Mouse (Mus musculus): Measurements from ENCODE around the gene Gm42878. TPM values are rescaled to one million over a fixed set of nuclear protein-coding genes. Genes with fewer than 3 reads are reported as not detected.

The Gm42878 gene
- polyA plus RNA-seq (2011; ENCODE audit: insufficient read depth, insufficient read length, low read depth, missing spikeins) = not detected in 2 replicates

DNA sequence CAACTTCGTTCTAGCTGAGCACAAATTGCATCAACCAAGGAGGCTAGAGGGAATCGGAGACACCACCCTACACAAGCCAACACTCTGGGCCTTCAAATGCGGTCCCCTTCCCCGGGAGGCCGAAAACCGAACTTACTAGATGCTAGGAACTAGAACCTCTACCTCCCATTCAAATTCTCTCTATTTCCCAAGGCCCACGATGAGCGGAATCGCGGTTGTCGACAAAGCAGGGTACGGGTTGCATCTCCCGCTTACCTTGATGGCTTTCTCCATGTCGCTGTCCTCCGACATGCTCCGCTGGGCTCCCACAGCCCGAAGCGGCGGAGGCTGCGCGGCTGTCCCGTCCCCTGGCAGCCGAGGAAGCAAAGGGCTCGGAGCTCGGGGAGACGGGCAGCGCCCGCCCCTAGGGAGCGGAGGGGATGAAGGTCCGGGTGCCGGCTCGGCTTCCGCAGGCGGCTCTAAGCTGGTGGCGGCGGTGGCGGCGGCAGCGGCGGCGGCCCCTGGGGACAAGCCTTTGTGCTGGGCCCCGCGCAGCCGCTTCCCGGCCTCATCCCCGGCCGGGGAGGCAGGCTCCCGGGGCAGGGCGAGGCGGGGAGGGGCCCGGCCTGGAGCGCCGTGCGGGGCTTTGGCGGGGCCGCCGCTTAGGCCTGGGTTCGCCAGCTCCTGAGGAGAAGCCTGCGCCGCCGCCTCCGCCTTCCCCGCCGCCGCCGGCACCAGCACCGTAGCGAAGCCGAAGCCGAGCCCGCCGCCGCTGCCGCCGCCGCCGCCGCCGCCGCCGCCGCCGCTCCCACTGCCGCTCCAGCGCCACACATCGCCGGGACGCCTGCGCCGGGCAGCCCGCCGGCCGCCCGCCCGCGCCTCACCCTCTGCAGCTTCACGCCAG is at the start of gene Gm42878, which contains the start of gene Adam1a:
Gene Gm42878, minus strand, starts transcription at position 573 of the 883 bp plus-strand sequence.
Gene Adam1a, minus strand, starts transcription at position 573 of the 883 bp plus-strand sequence.
- H3K4me1 ChIP-seq (ENCODE audit: control insufficient read depth, insufficient read depth, low read length) = no peaks in the 10 kb centered on the region
- 0 out of 2 replicates have a peak within 1 kb of the TSS, but pooled peaks have one; percentile 5 for H3K27ac ChIP-seq (ENCODE audit: insufficient read depth, low read length)
- no peaks in the 10 kb centered on the region for H3K9me3 ChIP-seq (replicated peaks; ENCODE audit: control insufficient read depth, insufficient read depth, low read length, poor library complexity, severe bottlenecking)
- no peaks in the 10 kb centered on the region for H3K36me3 ChIP-seq (ENCODE audit: control insufficient read depth, insufficient read depth, low read length, poor library complexity, severe bottlenecking)
- H3K27me3 ChIP-seq (ENCODE audit: control insufficient read depth, insufficient read depth, low read length, poor library complexity, severe bottlenecking) = no peaks in the 10 kb centered on the region
- no peak for TF ChIP-seq CTCF (IDR thresholded peaks at IDR 0.05; ENCODE audit: low read depth, low read length)
- TF ChIP-seq EP300 (IDR thresholded peaks at IDR 0.05; ENCODE audit: insufficient read depth, low read depth, low read length) = no peak
- no peak for TF ChIP-seq POLR2A (IDR thresholded peaks at IDR 0.05; ENCODE audit: insufficient read depth, low read length)
- H3K9ac ChIP-seq (ENCODE audit: low read depth, poor library complexity, severe bottlenecking) = peak within 1 kb of the TSS; percentile 94
- H3K4me3 ChIP-seq (ENCODE audit: low read depth, low read length) = peak within 1 kb of the TSS; percentile 97

GRCm38 (mm10) chr5:121594714-121595313 is 49.5 kb upstream of the Gm42878 start:
- Histone ChIP-seq H3K9ac (ENCODE audit: low read depth, poor library complexity, severe bottlenecking) (no peak overlapping the region), H3K4me3 (ENCODE audit: low read depth, low read length) (no peak overlapping the region), H3K9me3 (replicated peaks; ENCODE audit: control insufficient read depth, insufficient read depth, low read length, poor library complexity, severe bottlenecking) (no peaks in the 10 kb centered on the region), H3K4me1 (ENCODE audit: control insufficient read depth, insufficient read depth, low read length) (peaks cover 4% of the 10 kb centered on the region), H3K27ac (ENCODE audit: insufficient read depth, low read length) (no peak overlapping the region), H3K36me3 (ENCODE audit: control insufficient read depth, insufficient read depth, low read length, poor library complexity, severe bottlenecking) (no peaks in the 10 kb centered on the region), H3K27me3 (ENCODE audit: control insufficient read depth, insufficient read depth, low read length, poor library complexity, severe bottlenecking) (no peaks in the 10 kb centered on the region)
- TF ChIP-seq EP300 (IDR thresholded peaks at IDR 0.05; ENCODE audit: insufficient read depth, low read depth, low read length) = no peak
- no peak for TF ChIP-seq CTCF (IDR thresholded peaks at IDR 0.05; ENCODE audit: low read depth, low read length)
- TF ChIP-seq POLR2A (IDR thresholded peaks at IDR 0.05; ENCODE audit: insufficient read depth, low read length) = no peak

DNA sequence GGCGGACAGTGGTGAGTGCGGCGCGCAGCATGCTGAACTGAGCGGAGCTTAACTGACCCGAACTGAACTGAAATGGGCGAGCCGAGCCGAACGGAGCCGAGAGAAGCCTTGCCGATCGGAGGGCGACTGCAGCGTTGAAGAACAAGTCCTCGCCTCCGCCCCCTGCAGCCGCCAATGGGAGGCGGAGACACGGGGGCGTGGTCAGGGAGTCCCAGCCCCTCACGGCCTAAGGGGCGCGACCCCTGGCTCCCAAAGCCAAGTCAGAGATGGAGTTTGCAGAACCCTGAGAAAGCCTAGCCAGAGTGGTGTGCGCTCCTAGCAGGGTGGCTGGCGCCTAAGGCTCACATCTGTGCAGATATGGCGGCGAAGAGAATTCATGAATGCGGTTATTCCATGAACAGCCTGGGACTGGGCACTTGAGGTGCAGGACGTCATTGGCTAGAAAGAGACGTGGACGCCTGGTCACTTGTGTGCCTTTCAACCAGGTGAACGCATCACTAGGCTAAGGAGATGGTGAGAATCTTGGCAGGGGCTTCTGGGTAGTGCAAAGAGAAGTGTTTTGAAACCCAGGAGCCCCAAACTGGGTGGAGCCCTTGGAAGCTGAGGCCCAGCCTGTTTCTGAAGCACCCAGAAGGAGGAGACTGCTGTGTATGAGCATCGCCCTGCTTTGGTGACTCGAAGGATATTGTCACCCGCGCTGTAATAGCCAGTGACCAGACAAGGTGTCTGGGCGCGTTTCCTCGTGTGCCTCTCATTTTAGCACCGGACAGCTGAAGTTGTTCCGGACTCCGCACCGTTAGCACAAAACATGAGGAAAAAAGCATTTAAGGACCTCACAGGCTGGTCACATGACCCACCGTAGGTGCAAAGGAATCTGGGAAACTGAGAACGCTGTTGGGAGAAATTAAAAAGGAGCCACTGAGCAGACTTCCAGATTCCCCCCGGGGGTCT is 48.4 kb upstream of the Gm42878 start, which contains the start of gene Aldh2:
Gene Aldh2, minus strand, starts transcription at position 374 of the 951 bp plus-strand sequence.
- peak within 1 kb of the TSS; percentile 53 for H3K9ac ChIP-seq (ENCODE audit: low read depth, poor library complexity, severe bottlenecking)

DNA sequence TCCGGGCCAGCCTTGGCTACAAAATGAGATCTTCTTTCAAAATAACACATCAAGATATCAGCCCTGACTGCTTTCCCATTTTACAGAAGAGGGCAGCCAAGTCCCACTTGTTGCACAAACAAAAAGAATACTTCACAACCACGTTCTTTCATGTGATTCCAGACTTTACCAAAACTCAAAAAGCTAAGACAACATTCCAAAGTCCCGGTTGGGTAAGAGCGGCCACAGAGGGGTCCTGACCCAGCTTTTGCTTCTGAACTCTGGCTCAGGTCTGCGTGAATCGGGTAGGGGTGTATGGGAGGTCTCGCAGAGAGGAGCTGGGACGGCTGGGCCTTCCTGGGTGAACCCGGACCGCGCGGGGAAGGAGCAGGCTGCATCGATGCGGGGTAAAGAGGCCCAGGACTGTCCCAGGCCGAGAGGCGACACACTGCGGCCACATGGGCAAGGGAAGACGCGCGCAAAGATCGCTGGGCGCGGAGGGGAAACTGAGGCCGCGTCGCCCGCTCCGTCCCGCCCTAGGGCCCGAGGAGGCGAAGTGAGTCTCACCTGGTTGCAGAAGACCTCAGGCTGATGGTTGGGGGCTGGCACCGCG is 47.6 kb upstream of the Gm42878 start:
- peaks cover 1% of the 10 kb centered on the region for H3K4me1 ChIP-seq (ENCODE audit: control insufficient read depth, insufficient read depth, low read length)
- peak overlapping the region; percentile 53 for H3K9ac ChIP-seq (ENCODE audit: low read depth, poor library complexity, severe bottlenecking)
- H3K27me3 ChIP-seq (ENCODE audit: control insufficient read depth, insufficient read depth, low read length, poor library complexity, severe bottlenecking) = no peaks in the 10 kb centered on the region
- H3K4me3 ChIP-seq (ENCODE audit: low read depth, low read length) = peak overlapping the region; percentile 86
- H3K36me3 ChIP-seq (ENCODE audit: control insufficient read depth, insufficient read depth, low read length, poor library complexity, severe bottlenecking) = no peaks in the 10 kb centered on the region
- TF ChIP-seq EP300 (IDR thresholded peaks at IDR 0.05; ENCODE audit: insufficient read depth, low read depth, low read length) = no peak
- TF ChIP-seq POLR2A (IDR thresholded peaks at IDR 0.05; ENCODE audit: insufficient read depth, low read length) = no peak
- TF ChIP-seq CTCF (IDR thresholded peaks at IDR 0.05; ENCODE audit: low read depth, low read length) = no peak
- no peak overlapping the region for H3K27ac ChIP-seq (ENCODE audit: insufficient read depth, low read length)
- H3K9me3 ChIP-seq (replicated peaks; ENCODE audit: control insufficient read depth, insufficient read depth, low read length, poor library complexity, severe bottlenecking) = no peaks in the 10 kb centered on the region

More for the DNA sequence above, 48.4 kb upstream of the Gm42878 start, which contains the start of gene Aldh2:
- Histone ChIP-seq H3K4me3 (ENCODE audit: low read depth, low read length) (peak within 1 kb of the TSS; percentile 86), H3K36me3 (ENCODE audit: control insufficient read depth, insufficient read depth, low read length, poor library complexity, severe bottlenecking) (no peaks in the 10 kb centered on the region), H3K27me3 (ENCODE audit: control insufficient read depth, insufficient read depth, low read length, poor library complexity, severe bottlenecking) (no peaks in the 10 kb centered on the region), H3K4me1 (ENCODE audit: control insufficient read depth, insufficient read depth, low read length) (peaks cover 2% of the 10 kb centered on the region), H3K27ac (ENCODE audit: insufficient read depth, low read length) (peak within 1 kb of the TSS; percentile 45; the same call in 1 of the 2 replicates), H3K9me3 (replicated peaks; ENCODE audit: control insufficient read depth, insufficient read depth, low read length, poor library complexity, severe bottlenecking) (no peaks in the 10 kb centered on the region)
- TF ChIP-seq POLR2A (IDR thresholded peaks at IDR 0.05; ENCODE audit: insufficient read depth, low read length) (peak; percentile 83), CTCF (IDR thresholded peaks at IDR 0.05; ENCODE audit: low read depth, low read length) (no peak), EP300 (IDR thresholded peaks at IDR 0.05; ENCODE audit: insufficient read depth, low read depth, low read length) (no peak)
